Mouse (Mus musculus) left cerebral cortex, adult 2 months (tissue): ENCODE measurements around the gene Hivep1. TPM values are rescaled to one million over a fixed set of nuclear protein-coding genes. Genes with fewer than 3 reads are reported as not detected.

Experiments used
- DNase-seq, 2 experiments: peaks; one replicate each; pipeline ENCODE4 v3.0.0; 2021 to 2022; ENCODE audit warnings: low spot score in 2 of 2, mixed read lengths in 1 of 2; ENCODE audit errors: extremely low spot score in 1 of 2
- H3K27ac ChIP-seq: fragments of 200-600 bp; 2 replicates; pipeline ENCODE4 v1.8.1; 2022
- H3K4me3 ChIP-seq: fragments of 200-600 bp; 2 replicates; pipeline ENCODE4 v1.8.1; 2022
- CTCF ChIP-seq: fragments of 200-600 bp; IDR thresholded peaks from 2 replicates; pipeline ENCODE4 v1.8.1; 2022; ENCODE audit warnings: antibody characterized with exemption, mild to moderate bottlenecking, moderate library complexity
- intact Hi-C: fragments of 180-260 bp; cut with DNase I; formaldehyde crosslinking; loops from one replicate; pipeline ENCODE4 v1.15.1; 2025
- total RNA-seq, 2 experiments: library from RNA; stranded (reverse); gene quantifications; 2 replicates each; pipeline ENCODE4 v1.2.3; 2021

Gene Hivep1
- total RNA-seq, 2 experiments from 2014 or later, result 69.7 to 71.7 TPM

DNA sequence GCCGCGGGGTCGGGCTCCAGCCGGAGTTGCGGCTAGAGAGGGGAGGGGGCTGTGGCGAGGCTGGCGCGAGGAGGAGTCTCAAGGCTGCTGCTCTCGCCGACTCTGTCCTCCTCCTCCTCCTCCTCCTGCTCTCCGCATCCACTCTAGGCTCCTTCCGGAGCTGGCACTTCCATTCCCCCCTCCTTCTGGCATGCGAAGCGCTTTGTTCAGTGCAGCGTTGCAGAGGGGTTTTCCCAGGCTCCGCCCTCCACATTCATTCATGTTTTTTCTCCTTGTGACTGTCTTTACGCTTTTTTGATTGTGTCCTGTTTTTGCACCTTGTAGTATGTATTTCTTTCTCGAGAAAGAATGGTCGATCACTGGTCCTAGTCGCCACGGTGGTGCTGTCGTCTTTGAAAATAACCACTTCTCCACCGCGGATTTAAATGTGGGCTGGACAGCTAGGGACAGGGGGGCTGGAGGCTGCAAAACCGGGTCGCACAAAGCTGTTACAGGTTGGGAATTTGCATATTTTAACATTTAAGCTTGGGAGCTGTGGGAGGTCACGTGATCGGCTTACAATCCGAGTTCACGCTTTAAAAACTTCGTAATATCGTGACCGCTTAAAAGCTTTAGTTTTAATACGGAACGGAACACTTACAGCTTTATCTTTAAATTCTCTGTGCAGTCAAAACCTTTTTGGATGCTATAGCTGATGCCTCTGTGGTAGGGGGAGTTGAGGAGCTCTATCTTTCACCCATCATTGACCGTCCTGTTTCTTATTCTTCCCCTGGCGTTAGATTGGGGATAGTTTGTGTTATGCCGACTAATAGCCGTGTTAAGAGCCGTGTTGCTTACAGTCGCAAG, 1.1 kb downstream of the Hivep1 start:
- DNase-seq, result peak; percentile 49 to 62
- no peak for TF ChIP-seq CTCF
- peak overlapping the region; percentile 92 for H3K27ac ChIP-seq
- intact Hi-C loops, result loop anchor here (2.0 to 10.0 kb wide), 7 partner anchors 50 to 408 kb away; partner anchors contain the start of gene Edn1
- peak overlapping the region; percentile 92 for H3K4me3 ChIP-seq

- Histone ChIP-seq H3K27ac (0 out of 2 replicates have a peak overlapping the region, but pooled peaks have one; percentile 19), H3K4me3 (peak overlapping the region; percentile 92)
- TF ChIP-seq CTCF, result no peak
- intact Hi-C loops, result loop anchor here (2.0 to 10.0 kb wide), 7 partner anchors 49 to 409 kb away; partner anchors contain the start of gene Edn1
- no peak for DNase-seq
Observed at GRCm38 (mm10) chr13:42053656-42054055, 1.8 kb downstream of the Hivep1 start.

DNA sequence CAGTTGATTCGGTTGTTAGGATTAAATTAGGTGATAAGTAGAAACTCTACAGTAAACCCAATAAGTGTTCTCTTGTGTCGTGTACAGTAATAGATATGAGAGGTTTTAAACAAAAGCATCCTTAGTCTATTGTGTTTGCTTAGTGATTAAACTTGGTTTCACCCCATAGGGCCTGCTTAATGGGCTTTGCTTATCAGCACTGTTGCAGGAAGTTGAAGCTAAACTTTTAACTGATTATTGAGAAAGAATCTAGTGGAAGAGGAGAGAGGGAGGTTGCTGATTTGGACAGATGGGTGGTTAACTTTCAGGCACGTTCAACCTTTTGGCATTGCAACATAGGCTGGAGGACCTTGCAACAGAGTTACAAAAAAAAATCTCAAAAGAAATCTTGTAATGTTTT, 2.3 kb downstream of the Hivep1 start:
- no peak for TF ChIP-seq CTCF
- H3K27ac ChIP-seq, result no peak overlapping the region
- no peak overlapping the region for H3K4me3 ChIP-seq
- DNase-seq, result no peak
- intact Hi-C loops, result loop anchor here (5.0 to 10.0 kb wide), 2 partner anchors 252 to 409 kb away; no protein-coding TSS in a partner anchor

DNA sequence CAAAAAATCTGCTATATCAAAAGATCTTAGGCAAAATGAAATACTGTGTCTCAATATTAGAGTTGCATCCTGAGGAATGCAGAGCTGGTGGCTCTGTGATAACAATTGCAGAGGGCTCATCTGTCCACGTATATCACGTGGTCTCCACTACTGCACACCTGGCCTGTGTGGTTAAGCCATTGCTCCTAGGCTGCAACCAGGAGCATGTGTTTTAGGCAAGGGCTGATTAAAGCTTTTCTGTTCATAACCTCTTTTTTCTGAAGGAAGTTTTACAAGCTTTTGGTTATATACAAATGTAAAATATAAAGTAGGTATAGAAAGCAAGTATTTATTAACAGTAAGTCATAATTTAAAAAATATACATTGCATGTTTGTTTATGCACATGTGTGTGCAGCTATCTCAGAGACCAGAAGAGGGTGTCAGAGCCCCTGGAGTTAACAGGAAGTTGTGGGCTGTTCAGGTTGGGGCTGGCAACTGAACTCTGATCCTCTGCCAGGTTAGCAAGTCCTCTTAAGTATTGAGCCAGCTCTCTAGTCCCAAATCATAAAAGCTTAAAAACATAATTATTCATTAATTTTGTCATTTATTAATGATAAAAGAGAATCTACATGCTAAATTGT, 5.0 kb downstream of the Hivep1 start:
- intact Hi-C loops, result loop anchor here (5.0 to 10.0 kb wide), 2 partner anchors 185 to 412 kb away; no protein-coding TSS in a partner anchor
- no peak; the same call in 1 of the 2 replicates for TF ChIP-seq CTCF
- H3K4me3 ChIP-seq, result no peak overlapping the region
- DNase-seq, result no peak
- H3K27ac ChIP-seq, result no peak overlapping the region

DNA sequence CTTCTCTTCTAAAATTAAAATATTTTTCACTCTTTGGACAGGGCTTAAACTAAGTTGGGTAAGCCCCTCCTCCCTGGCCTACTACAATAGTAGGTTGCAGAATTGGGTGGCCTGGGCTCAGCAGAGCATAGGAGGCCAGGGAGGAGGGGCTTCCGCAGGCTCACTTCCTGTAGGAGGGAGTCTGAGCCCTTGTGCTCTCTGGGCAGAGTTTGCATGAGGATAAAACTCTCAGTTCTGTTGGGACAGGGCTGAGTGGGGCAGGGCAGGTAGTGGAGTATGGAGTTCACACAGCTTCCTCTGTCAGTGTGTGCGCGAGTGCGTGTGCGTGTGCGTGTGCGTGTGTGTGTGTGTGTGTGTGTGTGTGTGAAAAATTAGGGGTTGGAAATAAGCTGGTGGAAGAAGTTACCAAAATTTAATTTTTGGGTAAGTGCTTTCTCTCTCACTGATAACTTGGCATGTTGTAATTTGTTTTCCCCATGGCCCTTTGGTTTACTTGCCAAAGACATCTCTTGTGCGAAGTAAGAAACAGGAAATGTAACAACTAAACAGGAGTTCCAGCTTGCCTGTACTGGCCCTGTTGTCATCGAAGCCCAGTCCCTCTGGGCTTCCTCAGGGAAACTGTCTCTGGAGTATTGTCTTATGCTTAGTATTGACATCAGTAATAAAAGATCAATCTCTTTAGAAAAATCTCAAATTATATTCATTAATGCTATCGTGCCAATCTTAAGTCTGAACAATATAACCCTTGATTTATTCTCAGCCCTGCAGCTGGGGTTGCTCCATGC, 9.2 kb downstream of the Hivep1 start:
- Histone ChIP-seq H3K4me3 (no peak overlapping the region), H3K27ac (no peak overlapping the region)
- intact Hi-C loops, result no loop called here
- no peak for DNase-seq
- no peak for TF ChIP-seq CTCF

DNA sequence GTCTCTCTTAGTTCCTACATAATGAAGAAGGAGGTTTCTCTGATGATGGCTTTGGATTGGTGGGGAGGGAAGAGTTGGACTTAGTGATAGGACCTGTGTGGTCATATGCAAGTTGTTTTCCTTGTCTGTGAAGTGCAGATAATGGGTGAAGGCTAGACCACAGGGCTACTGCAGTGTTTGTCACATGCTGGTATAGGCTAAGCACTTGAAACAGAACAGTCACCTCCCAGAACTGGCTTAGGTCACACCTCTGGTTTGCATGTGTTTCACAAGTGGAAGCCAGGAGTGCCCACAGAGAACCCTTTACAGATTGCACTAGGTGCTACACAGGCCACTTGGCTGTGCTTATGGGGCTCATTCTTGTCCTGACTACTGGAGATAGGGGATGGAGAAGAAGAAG, 12.4 kb downstream of the Hivep1 start:
- TF ChIP-seq CTCF, result no peak
- Histone ChIP-seq H3K27ac (no peak overlapping the region), H3K4me3 (no peak overlapping the region)
- intact Hi-C loops, result no loop called here
- no peak for DNase-seq

- H3K27ac ChIP-seq, result no peak overlapping the region
- no peak for TF ChIP-seq CTCF
- no peak for DNase-seq
- no peak overlapping the region for H3K4me3 ChIP-seq
- intact Hi-C loops, result no loop called here
Observed at GRCm38 (mm10) chr13:42070236-42070635, 18.4 kb downstream of the Hivep1 start.

DNA sequence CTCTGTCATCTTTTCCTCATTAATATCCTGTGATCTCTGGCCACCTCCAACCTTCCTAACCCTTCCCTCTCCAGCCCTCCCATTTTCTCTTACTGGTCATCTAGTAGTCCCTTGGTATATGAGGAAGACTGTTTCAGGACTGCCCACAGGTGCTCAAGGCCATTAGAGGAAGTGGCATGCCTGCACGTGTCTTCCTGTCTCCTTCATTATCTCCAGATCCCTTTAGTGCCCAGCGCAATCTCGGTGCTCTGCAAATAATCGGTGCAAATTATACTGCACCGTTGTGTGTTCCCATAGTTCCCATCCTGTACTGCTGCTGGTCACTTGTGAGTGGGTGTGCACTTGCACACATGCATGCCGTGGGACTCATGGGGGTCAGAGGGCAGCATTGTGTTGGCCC, 19.2 kb downstream of the Hivep1 start:
- no peak for TF ChIP-seq CTCF
- no peak overlapping the region for H3K4me3 ChIP-seq
- DNase-seq, result no peak
- intact Hi-C loops, result no loop called here
- H3K27ac ChIP-seq, result no peak overlapping the region

DNA sequence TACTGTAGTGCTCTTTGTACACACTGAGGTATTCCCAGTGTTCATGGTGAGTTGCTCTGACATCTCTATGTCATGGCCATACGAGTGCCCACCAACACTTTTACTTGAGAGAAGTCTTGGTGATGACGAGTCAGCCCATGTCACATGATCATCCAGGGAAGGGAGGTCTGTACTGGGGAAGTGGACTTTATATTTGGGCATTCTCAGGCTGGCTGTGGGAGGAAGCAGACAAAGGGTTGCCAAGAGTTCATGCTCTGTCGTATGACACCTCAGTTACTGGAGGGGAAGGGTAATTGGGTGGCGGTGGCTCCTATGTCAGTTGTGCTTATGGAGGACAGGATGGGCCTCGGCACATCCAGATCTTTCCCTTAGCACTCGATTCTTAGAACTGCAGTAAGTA, 21.5 kb downstream of the Hivep1 start:
- TF ChIP-seq CTCF, result no peak
- intact Hi-C loops, result no loop called here
- Histone ChIP-seq H3K4me3 (no peak overlapping the region), H3K27ac (no peak overlapping the region)
- no peak for DNase-seq

GRCm38 (mm10) chr13:42075546-42075945, 23.7 kb downstream of the Hivep1 start:
- H3K27ac ChIP-seq, result no peak overlapping the region
- no peak overlapping the region for H3K4me3 ChIP-seq
- DNase-seq, result no peak
- no peak for TF ChIP-seq CTCF
- intact Hi-C loops, result no loop called here

DNA sequence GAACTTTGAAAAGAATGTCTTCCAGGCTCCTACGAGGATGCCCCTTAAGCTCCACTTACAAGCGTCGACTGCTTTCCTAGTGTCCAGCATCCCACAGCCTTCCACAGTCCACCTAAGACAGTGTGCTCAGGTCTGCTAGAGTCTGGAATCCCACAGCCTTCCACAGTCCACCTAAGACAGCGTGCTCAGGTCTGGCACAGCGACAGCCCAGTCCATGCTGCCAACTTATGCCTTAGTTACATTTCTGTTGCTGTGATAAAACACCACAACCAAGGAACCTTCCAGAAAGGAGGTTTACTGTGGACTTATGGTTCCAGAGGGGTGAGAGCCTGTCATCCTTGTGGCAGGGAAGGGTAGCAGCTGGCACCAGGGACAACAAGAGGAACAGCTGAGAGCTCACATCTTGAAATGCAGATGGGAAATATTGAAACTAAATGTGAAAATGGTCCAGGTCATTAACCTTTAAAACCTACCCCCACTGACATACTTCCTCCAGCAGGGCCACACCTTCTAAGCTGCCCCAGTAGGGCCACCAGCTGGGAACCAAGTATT, 25.0 kb downstream of the Hivep1 start:
- Histone ChIP-seq H3K4me3 (no peak overlapping the region), H3K27ac (no peak overlapping the region)
- DNase-seq, result no peak
- TF ChIP-seq CTCF, result no peak
- intact Hi-C loops, result no loop called here

DNA sequence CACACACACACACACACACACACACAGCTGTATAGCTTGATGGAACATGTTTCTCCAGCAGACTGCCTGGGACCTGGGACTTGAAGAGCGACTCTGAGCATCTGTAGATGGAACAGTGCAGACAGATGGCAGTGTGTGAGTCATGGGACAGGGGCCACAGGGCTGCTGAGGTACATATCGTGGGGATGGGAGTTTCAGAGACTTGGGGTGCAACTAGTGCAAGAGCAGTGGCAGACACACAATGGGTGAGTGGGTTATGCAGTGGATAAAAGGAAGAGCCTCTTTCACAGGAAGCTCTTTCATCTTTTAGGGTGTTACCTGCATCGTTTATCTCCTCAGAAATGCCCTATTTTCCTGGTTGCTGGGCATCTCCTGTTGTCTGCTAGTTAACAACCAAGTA, 25.8 kb downstream of the Hivep1 start:
- no peak overlapping the region for H3K27ac ChIP-seq
- TF ChIP-seq CTCF, result no peak
- DNase-seq, result no peak
- no peak overlapping the region for H3K4me3 ChIP-seq
- intact Hi-C loops, result no loop called here
